Mouse (Mus musculus): Measurements from ENCODE around the gene Olfr1242.

The Olfr1242 gene

GRCm38 (mm10) chr2:89498235-89498634 is at the start of gene Olfr1242:
Gene Olfr1242 (minus strand): TSS chr2:89498335.
- DNase-seq (ENCODE audit: low read depth, low spot score), result no peak

DNA sequence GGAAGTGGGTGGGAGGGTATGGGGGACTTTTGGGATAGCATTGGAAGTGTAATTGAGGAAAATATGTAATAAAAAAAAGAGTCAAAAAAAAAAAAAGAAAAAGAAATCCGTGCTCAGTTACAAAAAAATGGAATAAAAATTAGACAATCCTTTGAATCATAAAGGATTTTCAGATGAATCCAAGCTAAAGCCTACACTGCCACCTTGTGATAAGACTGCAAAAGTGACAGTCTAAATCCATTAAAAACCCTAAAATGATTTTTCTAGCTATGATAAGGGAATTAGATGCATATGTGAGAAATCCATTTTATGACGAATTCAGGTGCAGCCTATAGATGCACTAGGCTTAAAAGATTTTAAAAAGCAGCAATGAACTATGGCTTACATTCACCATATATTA is 46.4 kb upstream of the Olfr1242 start:
- DNase-seq (ENCODE audit: low read depth, low spot score), result no peak

GRCm38 (mm10) chr2:89539923-89540322 is 41.8 kb upstream of the Olfr1242 start:
- DNase-seq (ENCODE audit: low read depth, low spot score), result no peak

DNA sequence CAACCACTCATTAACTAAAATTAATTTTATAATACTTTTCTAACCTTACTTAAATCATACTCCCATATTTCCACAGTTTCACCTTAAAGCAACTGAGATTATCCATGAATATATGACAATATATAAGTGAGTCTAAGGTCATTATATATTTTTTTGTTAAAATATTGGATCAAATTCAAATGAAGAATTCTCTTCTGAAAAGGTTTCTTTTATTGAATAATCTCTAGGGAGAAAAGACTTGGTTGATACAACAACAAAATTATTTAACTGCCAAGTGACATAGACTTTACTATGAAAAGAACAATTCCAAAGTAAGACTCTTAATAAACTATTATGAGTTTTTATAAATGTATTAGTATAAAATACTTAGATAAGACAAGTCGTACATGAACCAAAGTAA is 33.3 kb upstream of the Olfr1242 start, which contains the start of gene Olfr1243:
Gene Olfr1243 (minus strand): TSS at position 101 of the 400 bp plus-strand sequence.
- no peak for DNase-seq (ENCODE audit: low read depth, low spot score)

DNA sequence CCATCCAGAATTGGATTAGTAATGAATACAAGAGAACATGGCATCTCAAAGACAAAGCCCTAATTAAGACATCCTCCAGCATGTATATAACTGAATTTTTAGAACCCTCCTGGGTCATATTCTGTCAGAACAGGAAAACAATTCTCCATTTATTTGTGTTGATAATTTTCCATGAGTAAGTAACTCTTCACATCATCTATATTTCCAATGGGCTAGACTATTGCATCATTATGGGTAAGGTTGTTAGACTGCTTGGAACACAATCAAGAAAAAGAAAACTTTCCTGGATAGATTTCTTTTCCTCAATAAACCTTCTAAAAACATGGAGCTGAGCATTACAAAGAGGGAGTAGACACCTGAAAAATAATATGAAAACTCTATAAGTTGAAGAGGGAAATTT is 11.1 kb downstream of the Olfr1242 start, which contains the start of gene Olfr1241:
Gene Olfr1241 (minus strand): TSS at position 101 of the 400 bp plus-strand sequence.
- DNase-seq (ENCODE audit: low read depth, low spot score), result no peak

GRCm38 (mm10) chr2:89442900-89443299 is 55.2 kb downstream of the Olfr1242 start, which contains the start of gene Olfr1240:
Gene Olfr1240 (minus strand): TSS chr2:89443000.
- DNase-seq (ENCODE audit: low read depth, low spot score), result no peak

All from mesoderm, embryonic 11.5 days (tissue).